Mouse (Mus musculus) midbrain, embryonic 16.5 days (tissue): ENCODE measurements around the gene Olfr1261. TPM values are rescaled to one million over a fixed set of nuclear protein-coding genes. Genes with fewer than 3 reads are reported as not detected.

ENCODE experiments used
- polyA plus RNA-seq: library from polyadenylated mRNA; unstranded; fragments of >200 nt; fragmentation: Nextera tagmentation; extraction: Ambion mirVana; gene quantifications from 2 replicates; pipeline ENCODE4 v1.2.1, GENCODE M21; 2015

Olfr1261 gene
- polyA plus RNA-seq, 1 experiment from 2014 or later = not detected

Other genes with a start within 250 kb of the Olfr1261 start
- gene Olfr1253, start 234.1 kb upstream of the Olfr1261 start, polyA plus RNA-seq = not detected in 2 replicates
- not detected in 2 replicates for gene Olfr1254, start 197.6 kb upstream of the Olfr1261 start, polyA plus RNA-seq
- gene Olfr1255, start 179.2 kb upstream of the Olfr1261 start, polyA plus RNA-seq = not detected in 2 replicates
- not detected in 2 replicates for gene Olfr1256, start 149.7 kb upstream of the Olfr1261 start, polyA plus RNA-seq
- not detected in 2 replicates for gene Olfr48, start 143.0 kb upstream of the Olfr1261 start, polyA plus RNA-seq
- gene Olfr1257, start 112.8 kb upstream of the Olfr1261 start, polyA plus RNA-seq = not detected in 2 replicates
- gene Olfr1258, start 63.9 kb upstream of the Olfr1261 start, polyA plus RNA-seq = not detected in 2 replicates
- gene Olfr1259, start 42.6 kb upstream of the Olfr1261 start, polyA plus RNA-seq = not detected in 2 replicates
- gene Olfr1260, start 16.9 kb upstream of the Olfr1261 start, polyA plus RNA-seq = not detected in 2 replicates
- gene Olfr1262, start 8.9 kb downstream of the Olfr1261 start, polyA plus RNA-seq = not detected in 2 replicates
- gene Olfr1263, start 20.9 kb downstream of the Olfr1261 start, polyA plus RNA-seq = not detected in 2 replicates
- not detected in 2 replicates for gene Olfr1264, start 34.4 kb downstream of the Olfr1261 start, polyA plus RNA-seq
- gene Olfr1265, start 44.1 kb downstream of the Olfr1261 start, polyA plus RNA-seq = not detected in 2 replicates
- gene Olfr140, start 72.4 kb downstream of the Olfr1261 start, polyA plus RNA-seq = not detected in 2 replicates
- not detected in 2 replicates for gene Olfr1269, start 130.2 kb downstream of the Olfr1261 start, polyA plus RNA-seq
- not detected in 2 replicates for gene Olfr32, start 151.1 kb downstream of the Olfr1261 start, polyA plus RNA-seq
- gene Olfr1270, start 161.9 kb downstream of the Olfr1261 start, polyA plus RNA-seq = not detected in 2 replicates
- not detected in 2 replicates for gene Olfr1506, start 233.3 kb downstream of the Olfr1261 start, polyA plus RNA-seq